Mouse (Mus musculus) thymus, postnatal 4 days (tissue): ENCODE data around the gene Aip.

Experiments
- DNase-seq: peaks from one replicate; pipeline ENCODE4 v3.0.0; 2021

Aip gene

GRCm38 (mm10) chr19:4108535-4108934, 17.1 kb downstream of the Aip start:
- DNase-seq = no peak

- no peak for DNase-seq
These were observed 19.0 kb downstream of the Aip start for GRCm38 (mm10) chr19:4106654-4107053.

GRCm38 (mm10) chr19:4104675-4105194, 20.9 kb downstream of the Aip start:
- no peak for DNase-seq

- DNase-seq = peak; percentile 51
These were observed 21.9 kb downstream of the Aip start for GRCm38 (mm10) chr19:4103792-4104191.

GRCm38 (mm10) chr19:4103294-4103693, 22.4 kb downstream of the Aip start:
- DNase-seq = no peak

- no peak for DNase-seq
These were observed 23.0 kb downstream of the Aip start for GRCm38 (mm10) chr19:4102626-4103025.

- no peak for DNase-seq
These were observed 23.6 kb downstream of the Aip start for GRCm38 (mm10) chr19:4102049-4102448.

GRCm38 (mm10) chr19:4101466-4101865, 24.2 kb downstream of the Aip start:
- DNase-seq = no peak

- DNase-seq = peak; percentile 82
These were observed 24.9 kb downstream of the Aip start for GRCm38 (mm10) chr19:4100718-4101261.

- DNase-seq = peak; percentile 88
These were observed 25.6 kb downstream of the Aip start, which contains the start of gene Pitpnm1 for GRCm38 (mm10) chr19:4099837-4100717. TSS of gene Pitpnm1 (plus strand) at chr19:4099998.

GRCm38 (mm10) chr19:4099056-4099455, 26.6 kb downstream of the Aip start:
- DNase-seq = peak; percentile 98

- no peak for DNase-seq
These were observed 27.2 kb downstream of the Aip start for GRCm38 (mm10) chr19:4098426-4098825.

- peak; percentile 77 for DNase-seq
These were observed 28.2 kb downstream of the Aip start for GRCm38 (mm10) chr19:4097441-4097825.

GRCm38 (mm10) chr19:4096642-4097440, 28.8 kb downstream of the Aip start, which contains the start of gene Cdk2ap2:
TSS of gene Cdk2ap2 (plus strand) at chr19:4097182.
- peak; percentile 98 for DNase-seq

GRCm38 (mm10) chr19:4095802-4096201, 29.9 kb downstream of the Aip start:
- DNase-seq = no peak

GRCm38 (mm10) chr19:4094774-4095303, 30.8 kb downstream of the Aip start:
- no peak for DNase-seq

GRCm38 (mm10) chr19:4094348-4094747, 31.3 kb downstream of the Aip start:
- no peak for DNase-seq

GRCm38 (mm10) chr19:4093772-4094171, 31.9 kb downstream of the Aip start:
- DNase-seq = no peak

- no peak for DNase-seq
These were observed 32.9 kb downstream of the Aip start for GRCm38 (mm10) chr19:4092750-4093149.

- DNase-seq = no peak
These were observed 34.3 kb downstream of the Aip start for GRCm38 (mm10) chr19:4091383-4091782.

- no peak for DNase-seq
These were observed 35.2 kb downstream of the Aip start for GRCm38 (mm10) chr19:4090446-4090845.

GRCm38 (mm10) chr19:4089128-4089527, 36.5 kb downstream of the Aip start:
- no peak for DNase-seq

GRCm38 (mm10) chr19:4088146-4088545, 37.5 kb downstream of the Aip start:
- DNase-seq = no peak
